Mouse (Mus musculus): Measurements from ENCODE around the gene Psph. TPM values are rescaled to one million over a fixed set of nuclear protein-coding genes. Genes with fewer than 3 reads are reported as not detected.
A peak's percentile ranks its signal among the peaks of the same experiment; 100 is the strongest.
"Not testable (repeated sequence)": the region's sequence is repeated elsewhere in the genome, so short reads cannot be mapped to it uniquely, and the experiment has no call there.

Psph gene
- 145 and 232 TPM in 2 replicates for total RNA-seq (2012; rRNA removed)
- 199 and 252 TPM in 2 replicates for total RNA-seq (2014; rRNA removed)
- 128 and 139 TPM in 2 replicates for polyA plus RNA-seq (2012; ENCODE audit: insufficient read length, low read depth)

- Histone ChIP-seq H3K4me3 (replicated peaks in 1 of 3; ENCODE audit: low read depth in 2 of 3, low read length in 2 of 3, poor library complexity in 1 of 3) (peak within 1 kb of the TSS; percentile 88 to 95 (median 90)), H3K36me3 (replicated peaks in 1 of 2; ENCODE audit: control insufficient read depth in 1 of 2, insufficient read depth in 1 of 2, low read length in 1 of 2) (peaks cover 29 to 35% of the 10 kb centered on the region in 2 experiments), H3K79me2 (replicated peaks; ENCODE audit: control insufficient read depth, extremely low read depth, insufficient read depth, poor library complexity, severe bottlenecking) (peaks cover 44% of the 10 kb centered on the region), H3K4me2 (ENCODE audit: insufficient read depth, low read depth, poor library complexity, severe bottlenecking) (peak within 1 kb of the TSS; percentile 97), H3K4me1 (ENCODE audit: control insufficient read depth in 1 of 2, insufficient read depth in 2 of 2) (peaks cover 7 to 41% of the 10 kb centered on the region in 2 experiments), H3K9ac (ENCODE audit: insufficient read depth, low read depth) (peak within 1 kb of the TSS; percentile 98), H3K9me3 (replicated peaks; ENCODE audit: low read length) (no peaks in the 10 kb centered on the region), H3K27me3 (replicated peaks) (no peaks in the 10 kb centered on the region), H3K27ac (ENCODE audit: insufficient read depth, low read depth) (peak within 1 kb of the TSS; percentile 98)
- DNase-seq (ENCODE audit: extremely low read depth): peak; percentile 99
- dilution Hi-C loops (cut with MboI; ENCODE audit: extremely low pct_ligation_motif_present, extremely low pct_unique_long_range_greater_than_20kb, low sequenced_read_pairs) (no loop called here), in situ Hi-C loops (cut with MboI; ENCODE audit: low pct_ligation_motif_present, low pct_unique_long_range_greater_than_20kb, low sequenced_read_pairs) (no loop called here)
- TF ChIP-seq NRF1 (IDR thresholded peaks at IDR 0.05; ENCODE audit: low read depth, low read length) (peak; percentile 70; the same call in 1 of the 2 replicates), CTCF (conservative IDR thresholded peaks at IDR 0.05 in 1 of 2, IDR thresholded peaks at IDR 0.05 in 1 of 2; ENCODE audit: low read depth in 2 of 2, low read length in 2 of 2) (no peak), JUND (conservative IDR thresholded peaks at IDR 0.05; ENCODE audit: low read depth, low read length) (no peak; the same call in 1 of the 2 replicates), TBP (conservative IDR thresholded peaks at IDR 0.05; ENCODE audit: low read depth, low read length) (0 out of 2 replicates have a peak, but pooled peaks have one; percentile 66), POLR2A (IDR thresholded peaks at IDR 0.05; ENCODE audit: low read depth, low read length) (peak; percentile 85), PAX5 (IDR thresholded peaks at IDR 0.05; ENCODE audit: low read length) (peak; percentile 67; the same call in 1 of the 2 replicates), TCF12 (IDR thresholded peaks at IDR 0.05; ENCODE audit: low read depth, low read length) (peak; percentile 88; the same call in 1 of the 2 replicates), ETS1 (conservative IDR thresholded peaks at IDR 0.05; ENCODE audit: low read depth, low read length) (peak; percentile 56), ZMIZ1 (IDR thresholded peaks at IDR 0.05; ENCODE audit: low read depth, low read length) (peak; percentile 68), KAT2A (IDR thresholded peaks at IDR 0.05; ENCODE audit: insufficient replicate concordance, low read length) (peak; percentile 77; the same call in 1 of the 2 replicates), SIN3A (IDR thresholded peaks at IDR 0.05; ENCODE audit: low read length) (peak; percentile 95), MYC (IDR thresholded peaks at IDR 0.05; ENCODE audit: low read depth, low read length) (peak; percentile 96), MAFK (IDR thresholded peaks at IDR 0.05; ENCODE audit: insufficient replicate concordance, low read length) (no peak), BHLHE40 (IDR thresholded peaks at IDR 0.05; ENCODE audit: low read depth, low read length) (peak; percentile 71; the same call in 1 of the 2 replicates), ZKSCAN1 (IDR thresholded peaks at IDR 0.05; ENCODE audit: borderline replicate concordance, low read depth, low read length) (no peak), JUN (IDR thresholded peaks at IDR 0.05; ENCODE audit: insufficient read depth, low read depth, low read length) (no peak), CHD2 (IDR thresholded peaks at IDR 0.05; ENCODE audit: low read length) (peak; percentile 99), NELFE (IDR thresholded peaks at IDR 0.05; ENCODE audit: low read depth, low read length) (peak; percentile 85), RAD21 (IDR thresholded peaks at IDR 0.05; ENCODE audit: low read depth, low read length) (no peak), ZNF384 (IDR thresholded peaks at IDR 0.05; ENCODE audit: low read depth, low read length) (peak; percentile 98), MAX (IDR thresholded peaks at IDR 0.05; ENCODE audit: low read length) (peak; percentile 93), HCFC1 (IDR thresholded peaks at IDR 0.05; ENCODE audit: low read depth, low read length) (peak; percentile 91), MAZ (IDR thresholded peaks at IDR 0.05; ENCODE audit: low read depth, low read length) (peak; percentile 82), GABPA (IDR thresholded peaks at IDR 0.05; ENCODE audit: insufficient replicate concordance, low read depth, low read length) (no peak; the same call in 1 of the 2 replicates), MEF2A (IDR thresholded peaks at IDR 0.05; ENCODE audit: borderline replicate concordance, low read depth, low read length) (peak; percentile 72), CHD1 (IDR thresholded peaks at IDR 0.05; ENCODE audit: low read depth, low read length) (no peak), IRF4 (IDR thresholded peaks at IDR 0.05; ENCODE audit: low read depth, low read length) (peak; percentile 62; the same call in 1 of the 2 replicates), ELF1 (IDR thresholded peaks at IDR 0.05; ENCODE audit: low read depth, low read length) (peak; percentile 81), POLR2AphosphoS2 (IDR thresholded peaks at IDR 0.05; ENCODE audit: low read depth, low read length) (peak; percentile 58; the same call in 1 of the 2 replicates), E2F4 (IDR thresholded peaks at IDR 0.05; ENCODE audit: insufficient replicate concordance, low read depth, low read length) (no peak), MXI1 (IDR thresholded peaks at IDR 0.05; ENCODE audit: low read depth, low read length) (peak; percentile 77; the same call in 1 of the 2 replicates)
Measured at GRCm38 (mm10) chr5:129786818-129787790, at the start of gene Psph. Psph (minus strand) TSS chr5:129787449.

DNA sequence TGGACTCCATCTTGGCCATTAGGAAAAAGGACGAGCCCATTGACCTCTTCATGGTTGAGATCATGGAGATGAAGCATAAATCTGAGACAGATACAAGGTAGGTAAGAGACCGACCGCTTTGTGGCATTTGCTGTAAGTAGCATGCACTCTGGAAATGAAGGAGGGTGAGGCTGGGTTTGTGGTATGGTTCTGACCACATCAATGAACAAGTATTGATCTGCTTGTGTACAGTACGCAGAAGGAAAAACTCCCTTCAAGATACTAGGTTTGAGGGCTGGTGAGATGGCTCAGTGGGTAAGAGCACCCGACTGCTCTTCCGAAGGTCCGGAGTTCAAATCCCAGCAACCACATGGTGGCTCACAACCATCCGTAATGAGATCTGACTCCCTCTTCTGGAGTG lies 3.3 kb upstream of the Psph start:
- dilution Hi-C loops (cut with MboI; ENCODE audit: extremely low pct_ligation_motif_present, extremely low pct_unique_long_range_greater_than_20kb, low sequenced_read_pairs): not testable (repeated sequence)

More for the DNA sequence above, 3.3 kb upstream of the Psph start:
- in situ Hi-C loops (cut with MboI; ENCODE audit: low pct_ligation_motif_present, low pct_unique_long_range_greater_than_20kb, low sequenced_read_pairs); DNase-seq (ENCODE audit: extremely low read depth); H3K9me3 ChIP-seq (replicated peaks; ENCODE audit: low read length); H3K9ac ChIP-seq (ENCODE audit: insufficient read depth, low read depth); H3K27ac ChIP-seq (ENCODE audit: insufficient read depth, low read depth); H3K27me3 ChIP-seq (replicated peaks); H3K4me2 ChIP-seq (ENCODE audit: insufficient read depth, low read depth, poor library complexity, severe bottlenecking); H3K4me3 ChIP-seq (replicated peaks in 1 of 3; ENCODE audit: low read depth in 2 of 3, low read length in 2 of 3, poor library complexity in 1 of 3): not testable (repeated sequence)
- Histone ChIP-seq H3K79me2 (replicated peaks; ENCODE audit: control insufficient read depth, extremely low read depth, insufficient read depth, poor library complexity, severe bottlenecking) (peaks cover 54% of the 10 kb centered on the region), H3K36me3 (replicated peaks in 1 of 2; ENCODE audit: control insufficient read depth in 1 of 2, insufficient read depth in 1 of 2, low read length in 1 of 2) (peaks cover 51 to 60% of the 10 kb centered on the region in 2 experiments), H3K4me1 (ENCODE audit: control insufficient read depth in 1 of 2, insufficient read depth in 2 of 2) (peaks cover 7 to 59% of the 10 kb centered on the region in 2 experiments)

All from CH12.LX (cell line).